Mouse (Mus musculus) monocyte, adult 5-6 weeks (primary cell): ENCODE results near the gene Smim15. TPM values are rescaled to one million over a fixed set of nuclear protein-coding genes. Genes with fewer than 3 reads are reported as not detected.

Experiments
- total RNA-seq: library from RNA; stranded (forward); fragments of 200-1000, 200-491, 200-594 nt; gene quantifications from 3 replicates; pipeline ENCODE4 v1.2.3, GENCODE M21; 2017

Gene Smim15
- total RNA-seq, 1 experiment from 2014 or later, result 177 TPM

Other genes with a start within 250 kb of the Smim15 start
- gene Ndufaf2, start 114.2 kb downstream of the Smim15 start, total RNA-seq, result 11.4 to 19.9 TPM (median 19.1 TPM) in 3 replicates
- 5.8 to 15.7 TPM (median 8.4 TPM) in 3 replicates for gene Ercc8, start 114.3 kb downstream of the Smim15 start, total RNA-seq
- gene Elovl7, start 170.0 kb downstream of the Smim15 start, total RNA-seq, result 1.7 to 8.5 TPM (median 3.8 TPM) in 3 replicates